Mouse (Mus musculus) embryonic fibroblast, embryonic 13.5 days (primary cell): ENCODE results near the gene Dohh. TPM values are rescaled to one million over a fixed set of nuclear protein-coding genes. Genes with fewer than 3 reads are reported as not detected.
A peak's percentile ranks its signal among the peaks of the same experiment; 100 is the strongest.

Experiments used
- H3K27ac ChIP-seq: 2 replicates; pipeline ENCODE4 v1.5.1; 2012; ENCODE audit warnings: low read length, control low read depth, inconsistent platforms; ENCODE audit not compliant: insufficient read depth
- H3K4me1 ChIP-seq: 2 replicates; pipeline ENCODE4 v1.6.1; 2011; ENCODE audit warnings: low read length; ENCODE audit not compliant: control insufficient read depth, insufficient read depth
- H3K4me3 ChIP-seq: 2 replicates; pipeline ENCODE4 v1.5.1; 2011; ENCODE audit warnings: mild to moderate bottlenecking, control low read depth, low read length; ENCODE audit not compliant: insufficient read depth
- CTCF ChIP-seq: IDR thresholded peaks from 2 replicates; pipeline ENCODE4 v1.5.1; 2011; ENCODE audit warnings: mild to moderate bottlenecking, control low read depth, low read length, moderate library complexity, borderline replicate concordance; ENCODE audit not compliant: insufficient read depth
- POLR2A ChIP-seq: IDR thresholded peaks from 2 replicates; pipeline ENCODE4 v1.6.1; 2011; ENCODE audit warnings: low read depth, mild to moderate bottlenecking, control low read depth, low read length, moderate library complexity
- polyA plus RNA-seq: library from polyadenylated mRNA; stranded (reverse); fragments of >200 nt; gene quantifications from 2 replicates; pipeline ENCODE4 v1.2.4, GENCODE M21; 2011; ENCODE audit warnings: low read depth; ENCODE audit not compliant: missing spikeins, insufficient read length

Dohh gene
- polyA plus RNA-seq, 1 experiment: 37.7 TPM

DNA sequence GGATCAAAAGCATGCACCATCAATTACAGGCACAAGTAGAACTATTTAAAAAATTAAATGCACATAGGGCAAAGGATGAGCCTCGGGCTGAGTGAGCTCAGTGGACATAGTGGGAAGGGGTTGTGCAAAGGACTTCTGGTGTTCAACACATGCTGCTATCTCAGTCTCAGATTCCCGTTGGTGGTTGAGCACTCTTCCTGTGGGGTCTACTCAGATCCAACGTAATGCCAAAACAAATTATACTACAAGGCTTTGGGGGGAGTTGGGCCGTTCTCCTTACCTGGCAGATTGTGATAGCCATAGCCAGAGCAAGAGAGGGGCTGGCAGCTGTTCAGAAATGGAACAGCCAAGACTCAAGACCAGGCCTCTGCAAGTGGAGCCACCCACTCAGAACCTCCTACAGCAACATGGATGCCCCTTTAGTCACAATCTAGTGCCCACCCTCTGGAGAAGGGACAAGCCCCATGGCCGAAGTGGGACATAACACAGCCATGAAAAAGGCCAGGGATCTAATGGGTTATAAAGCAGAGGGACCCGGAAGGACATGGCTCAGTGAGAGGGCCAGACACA is 4.3 kb upstream of the Dohh start:
- no peak overlapping the region for H3K4me3 ChIP-seq
- H3K4me1 ChIP-seq: 0 out of 2 replicates have a peak, but pooled peaks cover 4% of the 10 kb centered on the region
- no peak overlapping the region for H3K27ac ChIP-seq
- no peak for TF ChIP-seq CTCF
- no peak for TF ChIP-seq POLR2A

GRCm38 (mm10) chr10:81382039-81382438 is 2.2 kb upstream of the Dohh start:
- Histone ChIP-seq H3K27ac (no peak overlapping the region), H3K4me1 (peaks cover 3% of the 10 kb centered on the region; the same call in 1 of the 2 replicates), H3K4me3 (no peak overlapping the region)
- TF ChIP-seq POLR2A (no peak), CTCF (no peak)

- H3K4me1 ChIP-seq: peaks cover 2% of the 10 kb centered on the region; the same call in 1 of the 2 replicates
- peak overlapping the region; percentile 35 for H3K27ac ChIP-seq
- TF ChIP-seq POLR2A: no peak
- TF ChIP-seq CTCF: no peak
- H3K4me3 ChIP-seq: peak overlapping the region; percentile 82
Measured at GRCm38 (mm10) chr10:81384605-81384982, 366 bp downstream of the Dohh start.

- H3K4me1 ChIP-seq: peaks cover 2% of the 10 kb centered on the region; the same call in 1 of the 2 replicates
- peak overlapping the region; percentile 82 for H3K4me3 ChIP-seq
- H3K27ac ChIP-seq: no peak overlapping the region
- TF ChIP-seq CTCF: no peak
- TF ChIP-seq POLR2A: no peak
Measured at GRCm38 (mm10) chr10:81385603-81386306, 1.5 kb downstream of the Dohh start.

DNA sequence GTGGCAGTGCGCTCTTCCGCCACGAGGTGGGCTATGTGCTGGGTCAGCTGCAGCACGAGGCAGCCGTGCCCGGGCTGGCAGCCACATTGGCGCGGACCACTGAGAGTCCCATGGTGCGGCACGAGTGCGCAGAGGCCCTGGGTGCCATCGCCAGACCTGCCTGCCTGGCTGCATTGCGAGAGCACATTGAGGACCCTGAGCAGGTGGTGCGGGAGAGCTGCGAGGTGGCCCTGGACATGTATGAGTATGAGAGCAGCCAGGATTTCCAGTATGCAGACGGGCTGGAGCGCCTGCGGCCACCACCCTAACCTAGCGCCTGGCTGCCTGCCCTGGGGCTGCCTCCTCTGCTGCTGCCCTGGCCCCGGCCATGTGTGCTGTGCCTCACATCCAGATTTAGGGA is 3.5 kb downstream of the Dohh start:
- TF ChIP-seq POLR2A: no peak
- no peak for TF ChIP-seq CTCF
- Histone ChIP-seq H3K27ac (no peak overlapping the region), H3K4me3 (no peak overlapping the region), H3K4me1 (peaks cover 2% of the 10 kb centered on the region; the same call in 1 of the 2 replicates)

GRCm38 (mm10) chr10:81388505-81389055 is 4.4 kb downstream of the Dohh start, which contains the start of gene Gm48552:
Gene Gm48552, plus strand, starts transcription at chr10:81389005.
- Histone ChIP-seq H3K4me3 (no peak within 1 kb of the TSS), H3K27ac (no peak within 1 kb of the TSS), H3K4me1 (peaks cover 2% of the 10 kb centered on the region; the same call in 1 of the 2 replicates)
- TF ChIP-seq POLR2A (no peak), CTCF (no peak)

DNA sequence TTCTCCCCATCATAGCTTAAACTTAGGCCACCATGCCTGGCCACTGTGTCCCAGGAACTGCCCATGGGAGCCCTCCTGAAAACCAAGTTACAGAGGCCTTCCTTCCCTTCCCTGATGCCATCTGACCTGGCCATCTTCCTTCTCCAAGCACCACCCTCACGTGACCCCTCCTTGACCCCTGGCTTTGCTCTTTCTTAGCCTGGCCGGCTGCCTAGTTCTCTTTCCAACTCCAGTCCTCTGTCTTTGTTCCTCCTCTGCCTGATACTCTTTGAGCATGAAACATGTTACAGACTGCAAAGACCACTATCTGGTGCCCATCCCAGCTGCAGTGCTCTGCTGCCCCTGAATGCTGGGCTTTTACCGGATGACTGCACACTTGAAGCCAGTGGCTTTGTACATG is 5.1 kb downstream of the Dohh start:
- Histone ChIP-seq H3K4me1 (peaks cover 2% of the 10 kb centered on the region; the same call in 1 of the 2 replicates), H3K4me3 (no peak overlapping the region), H3K27ac (no peak overlapping the region)
- no peak for TF ChIP-seq CTCF
- TF ChIP-seq POLR2A: no peak

DNA sequence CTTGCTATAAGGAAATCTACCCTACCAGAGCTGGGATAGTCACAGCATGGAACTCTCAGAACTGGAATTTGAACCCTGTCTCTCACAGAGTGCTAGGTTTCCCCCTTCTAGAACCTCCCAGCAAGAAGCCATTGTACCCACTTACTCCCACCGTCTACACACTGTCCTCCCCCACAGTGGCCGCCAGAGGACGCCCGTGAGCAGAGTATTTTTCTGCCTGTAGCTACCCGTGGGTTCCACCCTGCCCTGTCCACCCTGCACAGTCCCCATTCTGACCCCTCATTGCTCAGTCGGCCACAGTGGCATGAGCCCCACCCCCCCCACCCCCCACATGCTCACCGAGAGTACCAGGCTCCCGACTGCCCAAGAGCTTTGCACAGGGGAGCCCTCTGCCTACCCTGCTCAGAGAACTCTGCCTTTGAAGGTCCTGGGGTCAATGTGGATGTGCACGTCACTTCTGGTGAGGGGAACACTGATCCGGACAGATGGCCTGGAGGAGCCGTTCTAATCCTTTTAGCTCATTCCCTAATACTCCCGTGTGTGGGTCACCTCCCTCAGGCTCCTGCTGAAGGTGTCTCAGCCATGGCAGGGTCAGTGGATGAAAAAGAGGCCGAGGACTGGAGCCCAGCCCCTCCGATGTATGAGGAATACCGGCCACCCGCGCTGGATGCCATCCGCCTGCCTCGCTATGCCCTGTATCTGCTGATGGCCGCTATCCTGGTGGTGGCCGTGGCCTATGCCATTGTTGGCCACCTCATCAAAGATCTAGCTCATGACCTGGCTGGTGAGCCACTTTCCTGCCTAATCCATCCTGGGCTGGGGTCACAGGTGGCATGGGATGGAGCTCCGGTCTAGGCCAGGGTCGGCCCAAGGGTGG is 5.8 kb downstream of the Dohh start:
- TF ChIP-seq POLR2A (no peak), CTCF (peak; percentile 74)
- no peak overlapping the region for H3K27ac ChIP-seq
- H3K4me1 ChIP-seq: peaks cover 2% of the 10 kb centered on the region; the same call in 1 of the 2 replicates
- H3K4me3 ChIP-seq: no peak overlapping the region

- TF ChIP-seq CTCF: no peak
- TF ChIP-seq POLR2A: no peak
Measured at GRCm38 (mm10) chr10:81390678-81390965, 6.4 kb downstream of the Dohh start.

DNA sequence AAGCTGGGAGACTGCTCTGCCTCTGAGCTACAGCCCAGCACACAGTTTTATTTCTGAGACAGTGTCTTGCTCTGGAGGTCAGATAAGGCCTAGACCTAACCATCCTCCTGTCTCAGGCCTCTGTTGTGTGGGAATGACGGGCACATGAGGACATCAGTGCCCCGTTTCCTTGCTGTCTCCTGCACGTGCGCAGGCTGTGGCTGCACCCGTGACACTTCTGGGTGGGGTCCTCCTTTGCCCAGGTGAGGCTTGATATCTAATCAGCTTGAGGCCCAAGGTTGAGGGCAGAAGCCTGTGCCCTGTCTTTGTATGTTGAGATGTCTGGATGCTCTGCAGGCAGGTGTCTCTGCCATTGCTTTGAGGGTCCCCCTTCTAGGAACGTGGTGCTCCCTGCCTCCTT is 8.0 kb downstream of the Dohh start:
- H3K4me1 ChIP-seq: no peaks in the 10 kb centered on the region
- H3K27ac ChIP-seq: no peak overlapping the region
- no peak for TF ChIP-seq POLR2A
- H3K4me3 ChIP-seq: no peak overlapping the region

More at GRCm38 (mm10) chr10:81390678-81390965, 6.4 kb downstream of the Dohh start:
- Histone ChIP-seq H3K27ac (no peak overlapping the region), H3K4me1 (no peaks in the 10 kb centered on the region), H3K4me3 (no peak overlapping the region)
